Mouse (Mus musculus) frontal cortex, adult (tissue): ENCODE results near the gene Esrp2.

Experiments
- ATAC-seq: cut with Nextera tagmentation; 2 replicates; pipeline ENCODE4 v1.9.2; 2017; ENCODE audit warnings: mild to moderate bottlenecking, moderate library complexity, mixed read lengths; ENCODE audit not compliant: low TSS enrichment

Gene Esrp2

DNA sequence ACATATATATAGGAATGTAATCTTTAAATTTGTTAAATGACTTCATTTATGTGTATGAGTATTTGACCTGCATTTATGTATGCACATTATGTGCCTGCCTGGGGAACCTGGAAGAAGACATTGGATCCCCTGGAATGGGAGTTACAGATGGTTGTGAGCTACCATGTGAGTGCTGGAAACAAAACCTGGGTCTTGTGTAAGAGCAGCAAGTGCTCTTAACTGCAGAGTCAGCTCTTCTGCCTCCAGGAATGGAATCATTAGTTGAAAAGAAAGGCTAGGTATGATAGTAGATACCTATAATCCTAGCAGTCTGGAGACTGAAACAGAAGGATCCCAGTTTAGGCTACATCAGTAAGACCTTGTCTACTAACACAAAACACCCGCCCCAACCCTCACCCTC, 10.7 kb downstream of the Esrp2 start:
- no peak for ATAC-seq

DNA sequence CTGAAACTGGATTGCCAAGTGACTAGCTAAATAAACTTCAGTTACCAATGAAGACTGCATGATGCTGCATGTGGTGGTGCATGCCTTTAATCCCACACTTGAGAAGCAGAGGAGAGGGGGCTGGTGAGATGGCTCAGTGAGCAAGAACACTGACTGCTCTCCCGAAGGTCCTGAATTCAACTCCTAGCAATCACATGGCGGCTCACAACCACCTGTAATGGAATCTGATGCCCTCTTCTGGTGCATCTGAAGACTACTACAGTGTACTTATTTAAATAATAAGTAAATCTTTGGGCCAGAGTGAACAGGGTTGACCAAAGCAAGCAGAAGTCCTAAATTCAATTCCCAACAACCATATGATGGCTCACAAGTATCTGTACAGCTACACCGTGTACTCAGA, 13.3 kb downstream of the Esrp2 start:
- ATAC-seq: no peak

DNA sequence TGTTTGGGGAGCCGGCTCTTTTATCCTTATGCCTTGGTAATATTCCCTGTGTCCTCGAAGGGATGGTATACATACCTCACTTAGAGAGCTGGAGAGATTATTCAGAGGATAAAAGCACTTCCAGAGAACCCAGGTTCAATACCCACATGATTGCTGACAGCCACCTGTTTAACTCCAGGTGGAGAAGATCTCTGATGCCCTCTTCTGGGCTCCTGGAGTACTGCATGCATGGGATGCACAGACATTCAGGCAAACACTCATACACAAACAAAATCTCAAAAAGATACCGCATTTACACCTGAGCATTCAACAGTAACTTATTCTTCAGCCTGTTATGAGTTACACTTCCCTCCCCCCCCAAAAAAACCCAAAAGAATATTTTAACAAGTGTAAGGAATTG, 20.9 kb downstream of the Esrp2 start:
- no peak for ATAC-seq

- no peak for ATAC-seq
Measured at GRCm38 (mm10) chr8:106112514-106112913, 24.3 kb downstream of the Esrp2 start.

DNA sequence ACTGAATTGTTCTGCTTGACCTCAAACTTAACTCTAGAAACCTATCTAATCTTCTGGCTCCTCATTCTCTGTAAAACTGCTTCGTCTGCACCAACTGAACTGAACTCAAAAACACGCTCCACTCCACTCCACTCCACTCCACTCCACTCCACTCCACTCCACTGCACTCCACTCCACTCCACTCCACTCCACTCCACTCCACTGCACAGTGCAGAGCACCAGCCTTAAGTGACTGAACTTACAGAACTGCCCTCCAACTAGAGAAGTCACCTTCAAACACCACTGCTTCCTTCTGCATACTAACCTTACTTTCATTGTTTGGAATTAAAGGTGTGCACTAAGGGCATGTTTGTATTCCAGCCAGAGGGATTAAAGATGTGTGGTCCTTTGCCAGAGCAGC, 24.7 kb downstream of the Esrp2 start:
- no peak for ATAC-seq

GRCm38 (mm10) chr8:106108729-106109128, 28.0 kb downstream of the Esrp2 start:
- ATAC-seq: no peak

GRCm38 (mm10) chr8:106108080-106108479, 28.7 kb downstream of the Esrp2 start:
- no peak for ATAC-seq

DNA sequence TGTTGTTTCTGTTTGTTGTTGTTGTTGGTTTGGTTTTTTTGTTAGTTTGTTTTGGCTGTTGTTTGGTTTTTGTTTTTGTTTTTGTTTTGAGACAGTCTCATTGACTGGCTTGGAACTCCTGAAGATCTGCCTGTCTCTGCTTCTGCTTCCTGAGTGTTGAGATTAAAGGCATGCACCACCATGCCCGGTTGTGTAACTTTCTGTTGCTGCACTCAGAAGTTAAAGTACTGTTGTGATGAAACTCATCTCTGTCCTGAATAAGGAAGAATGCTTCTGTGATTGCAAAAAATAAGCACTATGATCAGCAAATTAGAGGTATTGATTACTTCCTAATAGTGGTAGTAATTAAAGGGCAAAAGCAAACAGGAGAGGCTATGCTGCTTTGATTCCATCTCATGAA, 30.6 kb downstream of the Esrp2 start:
- no peak for ATAC-seq

DNA sequence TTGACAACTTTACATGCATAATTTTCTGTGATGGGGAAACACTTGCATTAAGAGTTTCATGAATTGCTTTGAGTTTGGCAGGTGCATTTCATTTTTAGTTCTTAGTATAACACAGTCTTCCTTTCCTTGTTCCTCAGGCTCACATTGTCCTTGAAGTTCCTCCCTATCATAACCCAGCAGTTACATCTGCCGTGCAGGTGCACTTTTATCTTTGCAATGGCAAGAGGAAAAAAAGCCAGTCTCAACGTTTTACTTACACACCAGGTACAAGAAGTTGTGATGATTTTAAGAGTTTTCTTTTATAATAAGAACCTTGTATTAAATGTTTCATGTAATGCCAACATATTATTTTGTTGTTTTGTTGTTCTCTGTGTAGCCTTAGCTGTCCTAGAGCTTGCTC, 32.9 kb downstream of the Esrp2 start:
- ATAC-seq: no peak

- ATAC-seq: no peak
Measured at GRCm38 (mm10) chr8:106102321-106102720, 34.5 kb downstream of the Esrp2 start.
